Mouse (Mus musculus): ENCODE measurements around the gene Mrpl44.

GRCm38 (mm10) chr1:79755376-79755775 lies 20.4 kb upstream of the Mrpl44 start:
- TF ChIP-seq GATA1 (IDR thresholded peaks at IDR 0.05; ENCODE audit: borderline replicate concordance, low read length), result no peak
- TF ChIP-seq FLI1 (IDR thresholded peaks at IDR 0.05; ENCODE audit: low read length), result no peak

Data from megakaryocyte, embryonic 14.5 days (primary cell).